Mouse (Mus musculus) G1E (cell line): ENCODE measurements at regions not wholly inside any gene's neighbourhood (a gene's known extent, or its start where the extent isn't known, plus 50 kb on each side); places are given as distances from the start of the nearest gene placed in this dataset.

ENCODE experiments used
- ATAC-seq: 2 replicates; pipeline ENCODE4 v1.8.0; 2016; ENCODE audit warnings: mild to moderate bottlenecking; ENCODE audit not compliant: insufficient number of reproducible peaks, poor library complexity, low FRiP score, severe bottlenecking; ENCODE audit errors: extremely low read depth
- DNase-seq: peaks from one replicate; pipeline ENCODE4 v3.0.0; 2012; ENCODE audit warnings: low spot score
- H3K27me3 ChIP-seq: 2 replicates; pipeline ENCODE4 v1.6.1; 2012; ENCODE audit warnings: mild to moderate bottlenecking, low read length, inconsistent platforms; ENCODE audit not compliant: insufficient read depth
- H3K36me3 ChIP-seq: replicated peaks from 2 replicates; pipeline ENCODE3; 2012; ENCODE audit warnings: mild to moderate bottlenecking, inconsistent platforms
- H3K4me1 ChIP-seq: 2 replicates; pipeline ENCODE4 v1.6.1; 2012; ENCODE audit warnings: low read depth, low read length, inconsistent platforms, mixed read lengths; ENCODE audit not compliant: insufficient read depth
- H3K4me3 ChIP-seq: 2 replicates; pipeline ENCODE4 v1.5.1; 2012; ENCODE audit warnings: low read depth, mild to moderate bottlenecking, inconsistent platforms, low read length, moderate library complexity, mixed read lengths
- H3K9me3 ChIP-seq: replicated peaks from 2 replicates; pipeline ENCODE4 v1.6.1; 2012; ENCODE audit warnings: inconsistent platforms
- CTCF ChIP-seq: IDR thresholded peaks from 2 replicates; pipeline ENCODE4 v1.5.1; 2012; ENCODE audit warnings: low read depth, low read length, inconsistent platforms, mixed read lengths
- GATA1 ChIP-seq: IDR thresholded peaks from 2 replicates; pipeline ENCODE4 v1.6.1; 2012; ENCODE audit warnings: borderline replicate concordance, low read length, inconsistent platforms, mixed read lengths
- GATA2 ChIP-seq: IDR thresholded peaks from 2 replicates; pipeline ENCODE4 v1.6.1; 2012; ENCODE audit warnings: low read depth, low read length, inconsistent platforms, borderline replicate concordance
- POLR2AphosphoS5 ChIP-seq: IDR thresholded peaks from 2 replicates; pipeline ENCODE4 v1.6.1; 2012; ENCODE audit warnings: low read depth, low read length, inconsistent platforms; ENCODE audit not compliant: insufficient replicate concordance
- TAL1 ChIP-seq: conservative IDR thresholded peaks from 2 replicates; pipeline ENCODE4 v1.6.1; 2012; ENCODE audit warnings: low read depth, low read length, inconsistent platforms, mixed read lengths

DNA sequence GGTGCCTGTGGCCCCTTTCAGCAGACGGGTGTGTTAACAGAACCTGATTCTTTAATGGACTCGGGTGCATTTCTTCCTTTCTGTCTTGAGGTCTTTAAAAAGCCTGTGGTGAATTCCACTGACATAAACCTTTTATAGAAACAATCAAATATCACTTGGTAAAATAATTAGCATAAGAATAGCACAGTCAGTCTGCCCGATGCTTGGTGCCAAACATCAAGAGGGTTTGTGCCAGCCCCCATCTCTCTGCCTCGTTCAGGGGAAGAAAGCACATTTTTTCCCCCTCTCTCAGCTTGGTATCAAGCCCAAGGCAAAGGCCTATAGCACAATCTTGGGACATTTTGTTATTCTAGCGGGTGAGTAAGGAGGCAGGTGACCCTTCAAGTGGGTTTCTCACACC is 169.8 kb downstream of the Maf start:
- DNase-seq (no peak), ATAC-seq (no peak)
- no peak for TF ChIP-seq TAL1
- TF ChIP-seq CTCF, result no peak
- no peak for TF ChIP-seq POLR2AphosphoS5
- TF ChIP-seq GATA2, result no peak
- no peak for TF ChIP-seq GATA1
- Histone ChIP-seq H3K36me3 (no peaks in the 10 kb centered on the region), H3K4me1 (no peaks in the 10 kb centered on the region), H3K9me3 (peaks cover 75% of the 10 kb centered on the region), H3K27me3 (no peaks in the 10 kb centered on the region), H3K4me3 (no peak overlapping the region)

DNA sequence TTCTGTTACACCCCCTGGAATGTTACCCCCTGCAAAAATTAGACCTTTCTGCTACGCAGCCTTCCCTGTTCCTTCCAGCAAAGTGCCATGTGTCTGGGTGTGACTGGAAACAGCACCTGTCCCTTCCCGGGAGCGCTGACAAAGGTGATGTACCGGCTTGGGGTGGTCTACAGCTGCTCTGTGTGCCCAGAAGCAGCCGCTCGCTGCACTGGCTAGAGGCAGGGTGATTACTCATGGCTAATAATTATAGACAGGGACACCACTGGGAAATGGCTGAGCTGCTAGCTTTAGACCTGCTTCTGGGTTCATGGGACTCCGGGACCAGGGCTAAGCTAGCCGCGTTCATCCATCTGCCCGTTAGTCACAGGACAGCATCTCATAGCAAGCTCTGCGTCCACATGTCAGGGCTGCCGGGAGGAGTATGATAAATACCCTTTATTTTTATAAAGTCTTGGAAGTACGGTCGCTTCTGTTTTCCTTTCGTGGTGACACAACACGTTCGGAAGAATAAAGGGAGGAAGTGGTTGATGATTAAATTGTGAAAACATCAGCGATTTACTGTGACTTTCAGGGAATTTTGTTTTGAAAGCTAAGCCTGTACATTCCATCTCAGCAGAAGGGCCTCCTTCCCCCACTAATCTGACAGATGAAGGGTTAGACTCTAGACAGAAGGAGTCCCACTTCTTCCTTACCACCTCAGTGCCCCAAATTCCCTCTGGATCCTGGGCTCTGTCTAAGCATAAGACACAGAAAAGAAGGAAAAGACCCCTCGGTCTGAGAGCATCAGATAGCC is 170.8 kb downstream of the Maf start:
- DNase-seq (no peak), ATAC-seq (no peak)
- Histone ChIP-seq H3K36me3 (no peaks in the 10 kb centered on the region), H3K4me1 (no peaks in the 10 kb centered on the region), H3K4me3 (no peak overlapping the region), H3K9me3 (peaks cover 75% of the 10 kb centered on the region), H3K27me3 (no peaks in the 10 kb centered on the region)
- TF ChIP-seq POLR2AphosphoS5, result no peak
- no peak for TF ChIP-seq TAL1
- TF ChIP-seq GATA1, result no peak
- no peak for TF ChIP-seq CTCF
- no peak for TF ChIP-seq GATA2

DNA sequence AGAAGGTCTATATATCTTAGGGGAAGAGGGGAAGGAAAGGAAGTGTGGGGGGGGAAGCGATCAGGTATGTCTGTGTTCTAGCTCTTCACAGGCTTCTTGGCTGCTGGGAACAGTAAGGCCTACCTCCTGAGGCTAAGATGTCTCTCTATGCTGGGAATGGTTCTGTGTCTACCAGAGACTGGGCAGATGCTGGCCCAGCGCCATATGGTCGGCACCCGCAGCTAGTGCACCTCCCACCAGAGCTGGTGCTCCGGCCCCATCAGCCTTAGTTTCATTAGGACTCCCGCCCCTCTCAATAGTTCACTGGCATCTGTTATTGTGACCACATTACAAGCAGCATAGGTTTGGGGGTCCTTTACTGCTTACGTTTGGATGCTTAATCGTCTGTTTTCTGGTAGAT is 171.6 kb downstream of the Maf start:
- H3K4me1 ChIP-seq, result no peaks in the 10 kb centered on the region
- no peaks in the 10 kb centered on the region for H3K27me3 ChIP-seq
- ATAC-seq (no peak), DNase-seq (no peak)
- H3K36me3 ChIP-seq, result no peaks in the 10 kb centered on the region
- H3K9me3 ChIP-seq, result peaks cover 75% of the 10 kb centered on the region
- TF ChIP-seq GATA2 (no peak), GATA1 (no peak), CTCF (no peak), POLR2AphosphoS5 (no peak), TAL1 (no peak)
- no peak overlapping the region for H3K4me3 ChIP-seq

DNA sequence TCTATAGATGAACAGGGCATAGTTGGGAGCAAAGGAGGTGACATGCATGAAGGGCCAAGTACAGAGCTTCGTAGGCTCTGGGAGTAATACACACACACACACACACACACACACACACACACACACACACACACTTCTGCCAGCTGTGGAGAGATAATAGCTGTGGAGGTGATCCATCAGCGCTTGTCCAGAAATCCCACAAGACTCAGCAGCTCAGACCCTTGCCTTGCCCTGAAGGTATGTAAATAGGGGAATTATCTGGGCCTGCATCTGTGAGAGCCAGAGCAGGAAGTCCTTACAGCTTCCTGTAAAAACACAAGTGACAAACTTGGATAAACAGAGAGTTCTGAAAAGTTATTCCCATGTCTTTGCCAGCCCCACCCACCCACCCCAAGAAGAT is 173.6 kb downstream of the Maf start:
- Histone ChIP-seq H3K4me1 (no peaks in the 10 kb centered on the region), H3K9me3 (peaks cover 72% of the 10 kb centered on the region), H3K27me3 (no peaks in the 10 kb centered on the region), H3K36me3 (no peaks in the 10 kb centered on the region), H3K4me3 (no peak overlapping the region)
- ATAC-seq, result no peak
- TF ChIP-seq TAL1, result no peak
- no peak for TF ChIP-seq POLR2AphosphoS5
- TF ChIP-seq GATA2, result no peak
- no peak for TF ChIP-seq CTCF
- no peak for TF ChIP-seq GATA1
- no peak for DNase-seq

DNA sequence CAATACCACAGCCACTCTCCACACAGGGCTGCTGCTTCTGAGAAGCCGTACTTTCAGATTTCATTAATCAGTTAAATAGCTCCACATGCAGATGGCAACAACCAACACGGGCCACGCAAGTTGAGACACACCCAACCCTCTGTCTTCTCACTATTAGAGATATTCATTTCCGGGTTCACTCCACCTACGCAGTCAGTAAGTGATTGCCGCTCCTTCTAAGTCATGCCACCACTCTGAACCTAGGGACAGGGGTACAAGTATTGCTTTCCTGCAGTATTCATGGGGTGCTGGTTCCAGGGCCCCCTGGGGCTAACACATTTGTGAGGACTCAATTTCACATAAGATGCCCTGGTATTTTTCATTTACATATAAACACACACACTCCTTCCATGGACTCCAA is 176.3 kb downstream of the Maf start:
- Histone ChIP-seq H3K27me3 (no peaks in the 10 kb centered on the region), H3K9me3 (peaks cover 72% of the 10 kb centered on the region), H3K4me1 (no peaks in the 10 kb centered on the region), H3K36me3 (no peaks in the 10 kb centered on the region), H3K4me3 (no peak overlapping the region)
- TF ChIP-seq TAL1 (no peak), GATA2 (no peak)
- DNase-seq (no peak), ATAC-seq (no peak)

DNA sequence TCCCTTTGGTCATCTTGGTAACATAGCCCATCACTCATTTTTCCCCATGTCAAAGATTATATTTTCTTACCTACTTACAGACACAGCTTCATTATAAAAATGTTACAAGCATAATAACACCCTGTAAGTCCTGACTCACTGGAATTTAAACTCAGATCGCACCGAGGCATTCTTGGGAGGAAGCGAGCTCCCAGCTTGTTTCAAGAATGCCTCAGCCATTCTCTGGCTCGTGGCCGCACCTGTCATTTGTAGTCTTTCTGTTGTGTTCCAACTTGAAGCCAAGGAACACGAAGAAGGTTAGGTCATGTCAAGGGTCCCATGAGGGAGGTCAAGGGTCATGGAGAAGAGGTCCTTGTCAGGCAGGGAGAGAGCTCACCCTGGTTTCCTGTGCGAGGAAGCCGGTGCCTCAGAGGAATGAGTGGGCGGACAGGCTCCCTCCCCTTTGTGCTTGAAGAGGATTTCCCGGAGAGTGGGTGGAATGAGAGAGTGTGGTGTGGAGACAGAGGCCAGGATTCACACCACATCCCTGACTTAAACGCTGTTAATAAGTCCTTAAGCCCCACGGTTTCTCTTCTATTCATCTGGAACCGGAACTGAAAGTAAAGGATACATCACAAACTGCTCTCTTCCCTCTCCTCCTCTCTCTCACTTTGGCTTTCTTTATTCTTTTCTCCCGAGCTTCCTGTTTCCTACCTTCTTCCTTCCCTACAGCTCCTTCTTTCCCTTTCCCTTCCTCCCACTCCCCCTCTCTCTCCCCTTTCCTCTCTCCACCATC is 177.8 kb downstream of the Maf start:
- Histone ChIP-seq H3K36me3 (no peaks in the 10 kb centered on the region), H3K4me3 (no peak overlapping the region), H3K4me1 (no peaks in the 10 kb centered on the region), H3K27me3 (no peaks in the 10 kb centered on the region), H3K9me3 (peaks cover 78% of the 10 kb centered on the region)
- ATAC-seq (no peak), DNase-seq (no peak)
- no peak for TF ChIP-seq POLR2AphosphoS5
- no peak for TF ChIP-seq GATA2
- TF ChIP-seq GATA1, result no peak
- no peak for TF ChIP-seq CTCF
- no peak for TF ChIP-seq TAL1
